Mouse (Mus musculus): ENCODE data around the gene 2900026A02Rik. TPM values are rescaled to one million over a fixed set of nuclear protein-coding genes. Genes with fewer than 3 reads are reported as not detected.

2900026A02Rik gene
- total RNA-seq, 2 experiments from 2014 or later: 40.8 to 41.0 TPM

DNA sequence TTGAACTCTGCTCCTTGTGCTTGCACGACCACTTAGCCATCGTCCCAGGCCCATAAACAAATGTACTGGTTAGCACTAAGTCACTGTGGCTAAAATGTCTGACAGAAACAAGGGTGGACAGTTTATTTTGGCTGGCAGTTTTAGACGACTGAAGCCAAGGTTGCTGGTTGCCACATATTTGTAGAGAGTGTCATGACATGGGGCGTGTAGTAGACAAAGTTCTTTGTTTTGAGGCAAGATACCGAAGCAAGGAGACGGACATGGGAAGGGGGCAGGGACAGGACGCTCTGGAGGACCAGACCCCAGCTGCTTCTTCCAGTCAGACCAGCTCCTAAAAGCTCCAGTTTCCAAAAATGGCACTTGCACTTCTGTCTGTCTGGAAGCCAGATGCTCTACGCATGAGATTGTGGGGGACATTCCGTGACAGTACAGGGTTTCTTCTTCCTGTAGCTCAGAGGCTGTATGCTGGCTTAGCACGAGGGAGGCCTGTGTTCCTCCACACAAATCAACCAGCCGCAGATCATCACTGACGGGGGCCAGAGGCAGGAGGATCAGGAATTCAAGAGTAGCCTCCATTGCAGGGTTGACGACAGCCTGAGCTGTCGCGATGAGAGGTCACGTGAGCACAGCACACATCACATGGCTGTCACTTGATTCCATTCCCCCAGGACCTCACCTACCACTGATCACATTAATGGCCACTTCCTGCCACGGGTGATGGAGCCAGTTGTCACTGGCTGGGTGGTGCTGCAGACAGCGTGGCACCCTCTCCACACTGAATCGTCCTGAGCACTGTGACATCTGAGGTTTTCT, 138.5 kb downstream of the 2900026A02Rik start:
- no peak for DNase-seq (ENCODE audit: low spot score in 2 of 2)
- intact Hi-C loops (cut with DNase I): no loop called here

DNA sequence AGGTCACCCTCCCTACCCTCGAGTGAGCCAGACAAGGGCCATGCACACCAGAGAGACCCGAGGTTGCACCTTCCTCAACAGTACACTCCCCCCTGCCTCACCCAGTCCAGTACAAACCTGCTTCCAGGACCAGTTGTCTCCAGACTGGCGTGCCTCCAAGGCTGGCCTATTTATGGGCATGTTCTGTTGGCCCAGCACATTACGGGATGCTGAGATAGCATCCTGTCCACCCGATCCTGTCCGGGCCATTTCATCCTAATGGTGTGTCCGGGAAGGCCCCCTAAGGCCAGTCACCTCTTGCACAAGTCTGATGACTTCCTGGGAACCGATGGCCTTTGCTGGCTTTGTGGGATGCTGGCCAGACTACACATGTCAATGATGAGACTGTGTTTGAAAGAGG, 139.6 kb downstream of the 2900026A02Rik start, which contains the start of gene Crybb3:
Gene Crybb3 (minus strand): TSS at position 146 of the 400 bp plus-strand sequence.
- DNase-seq (ENCODE audit: low spot score in 2 of 2): no peak
- intact Hi-C loops (cut with DNase I): no loop called here

- intact Hi-C loops (cut with DNase I): no loop called here
- DNase-seq (ENCODE audit: low spot score in 2 of 2): no peak
Observed at GRCm38 (mm10) chr5:113081020-113081419, 140.0 kb downstream of the 2900026A02Rik start.

GRCm38 (mm10) chr5:113079783-113080182, 141.3 kb downstream of the 2900026A02Rik start:
- DNase-seq (ENCODE audit: low spot score in 2 of 2): no peak
- intact Hi-C loops (cut with DNase I): loop anchor here (1.0 kb wide), 1 partner anchor 209 kb away; no protein-coding TSS in a partner anchor

DNA sequence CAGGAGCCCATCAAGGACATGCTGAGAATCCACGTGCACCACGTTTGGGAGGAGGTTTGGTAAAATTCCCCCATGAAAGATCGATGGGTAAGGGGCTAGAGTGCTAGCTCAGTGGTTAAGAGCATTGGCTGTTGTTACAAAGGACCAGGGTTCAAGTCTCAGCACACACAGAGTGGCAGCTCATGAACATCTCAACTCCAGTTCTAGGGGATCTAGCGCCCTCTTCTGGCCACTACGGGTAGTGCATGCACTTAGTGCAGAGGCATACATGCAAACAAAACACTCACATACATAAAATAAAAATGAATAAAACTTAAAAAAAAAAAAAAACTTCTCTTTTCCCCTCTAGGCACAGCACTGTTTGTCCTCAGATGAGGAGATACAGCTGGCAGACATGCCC, 142.3 kb downstream of the 2900026A02Rik start:
- intact Hi-C loops (cut with DNase I): loop anchor here (1.0 kb wide), 1 partner anchor 208 kb away; no protein-coding TSS in a partner anchor
- DNase-seq (ENCODE audit: low spot score in 2 of 2): no peak

GRCm38 (mm10) chr5:113070017-113070416, 151.0 kb downstream of the 2900026A02Rik start, which contains the start of gene Crybb2:
Crybb2 (minus strand) TSS chr5:113070117.
- intact Hi-C loops (cut with DNase I): no loop called here
- no peak for DNase-seq (ENCODE audit: low spot score in 2 of 2)

- intact Hi-C loops (cut with DNase I): loop anchor here (1.0 to 10.0 kb wide), 4 partner anchors 122 to 620 kb away; partner anchors contain the start of gene Sez6l
- DNase-seq (ENCODE audit: low spot score in 2 of 2): peak; percentile 81 to 83
Observed at GRCm38 (mm10) chr5:113054308-113054707, 166.7 kb downstream of the 2900026A02Rik start.

DNA sequence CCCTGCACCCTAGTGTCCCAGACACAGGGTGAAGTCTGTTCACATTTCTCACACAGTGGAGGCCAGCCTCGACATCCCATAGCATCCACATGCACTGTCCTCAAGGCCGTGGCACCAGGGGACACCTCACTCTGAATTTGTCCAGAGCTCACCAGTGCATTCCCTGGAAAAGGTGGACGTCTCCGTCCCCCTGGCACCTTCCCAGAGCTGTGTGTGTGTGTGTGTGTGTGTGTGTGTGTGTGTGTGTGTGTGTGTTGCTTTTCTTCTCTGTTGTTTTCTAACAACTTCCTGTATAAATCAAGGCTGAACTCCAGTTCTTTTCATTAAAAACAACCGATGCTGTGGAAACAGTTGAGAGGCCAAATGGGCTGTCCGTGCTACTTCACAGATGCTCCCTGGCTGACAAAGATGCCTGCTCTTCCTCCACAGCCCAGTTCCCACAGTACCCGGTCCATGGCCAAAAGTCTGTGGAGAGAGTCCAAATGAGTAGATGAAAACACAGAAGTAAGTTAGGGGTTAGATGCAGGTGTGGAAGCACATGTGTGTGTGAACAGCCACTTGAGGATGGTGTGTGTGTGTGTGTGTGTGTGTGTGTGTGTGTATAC, 170.4 kb downstream of the 2900026A02Rik start:
- no peak for DNase-seq (ENCODE audit: low spot score in 2 of 2)
- intact Hi-C loops (cut with DNase I): loop anchor here (5.0 to 10.0 kb wide), 3 partner anchors 118 to 616 kb away; partner anchors contain the start of gene Sez6l

DNA sequence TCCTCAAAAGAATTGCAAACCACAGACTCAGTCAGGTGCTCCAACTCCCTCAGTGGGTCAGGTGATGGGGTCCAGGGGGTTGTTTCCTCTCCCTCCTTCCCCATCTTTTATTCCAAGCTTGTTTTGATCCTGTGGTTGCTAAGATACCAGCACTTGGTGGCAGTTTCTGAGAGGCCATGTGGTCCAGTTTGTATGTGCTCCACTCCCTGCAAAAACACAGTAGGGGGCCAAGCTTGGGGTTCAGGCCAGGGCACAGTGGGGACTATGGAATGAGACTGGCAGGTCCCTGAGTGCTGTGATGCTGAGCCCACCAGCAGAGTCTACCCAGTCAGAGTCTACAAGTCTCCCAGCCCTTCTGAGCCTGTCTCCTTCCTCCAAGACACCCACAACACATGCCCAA, 171.2 kb downstream of the 2900026A02Rik start:
- DNase-seq (ENCODE audit: low spot score in 2 of 2): no peak
- intact Hi-C loops (cut with DNase I): loop anchor here (5.0 to 10.0 kb wide), 3 partner anchors 118 to 615 kb away; partner anchors contain the start of gene Sez6l

DNA sequence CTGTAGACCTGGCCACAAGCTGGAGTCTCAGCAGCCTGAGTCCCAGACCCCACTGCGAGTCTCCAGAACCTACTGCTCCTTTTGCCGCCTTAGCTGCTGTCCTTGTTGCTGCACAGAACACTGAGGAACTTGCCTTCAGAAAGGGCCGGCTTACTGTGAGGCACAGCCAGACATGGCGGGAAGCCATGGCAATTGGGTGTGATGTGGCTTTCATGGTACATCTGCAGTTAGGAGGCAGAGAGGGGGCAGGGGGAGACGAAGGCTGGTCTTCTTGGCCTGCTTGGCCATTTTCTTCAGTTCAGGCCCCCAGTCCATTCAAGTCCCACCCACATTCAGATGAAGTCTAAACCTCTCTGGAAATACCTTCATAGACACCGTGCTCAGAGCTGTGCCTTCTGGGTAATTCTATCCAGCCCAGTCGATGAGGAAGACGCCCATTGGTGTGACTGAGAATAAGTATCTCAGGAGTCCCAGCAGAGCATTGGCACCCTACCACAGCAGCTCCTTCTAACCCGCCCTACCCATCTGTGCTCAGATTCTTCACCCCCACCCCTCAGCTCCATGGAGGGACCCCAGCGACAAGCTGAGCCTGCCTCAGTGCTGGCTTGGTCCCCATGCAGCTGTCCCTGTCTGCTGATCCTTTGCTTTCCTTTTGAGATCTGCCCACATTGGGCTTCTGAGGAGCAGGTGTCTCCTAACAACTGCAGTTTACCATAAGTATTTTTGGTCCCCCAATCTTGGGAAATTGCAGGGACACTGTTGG, 175.3 kb downstream of the 2900026A02Rik start:
- DNase-seq (ENCODE audit: low spot score in 2 of 2): peak; percentile 52 to 57
- intact Hi-C loops (cut with DNase I): no loop called here

- peak in 1 of 2 experiments; percentile 29 for DNase-seq (ENCODE audit: low spot score in 2 of 2)
- intact Hi-C loops (cut with DNase I): no loop called here
Observed at GRCm38 (mm10) chr5:113043531-113043930, 177.5 kb downstream of the 2900026A02Rik start.

GRCm38 (mm10) chr5:113041567-113042071, 179.4 kb downstream of the 2900026A02Rik start:
- intact Hi-C loops (cut with DNase I): no loop called here
- DNase-seq (ENCODE audit: low spot score in 2 of 2): peak; percentile 39 to 56

DNA sequence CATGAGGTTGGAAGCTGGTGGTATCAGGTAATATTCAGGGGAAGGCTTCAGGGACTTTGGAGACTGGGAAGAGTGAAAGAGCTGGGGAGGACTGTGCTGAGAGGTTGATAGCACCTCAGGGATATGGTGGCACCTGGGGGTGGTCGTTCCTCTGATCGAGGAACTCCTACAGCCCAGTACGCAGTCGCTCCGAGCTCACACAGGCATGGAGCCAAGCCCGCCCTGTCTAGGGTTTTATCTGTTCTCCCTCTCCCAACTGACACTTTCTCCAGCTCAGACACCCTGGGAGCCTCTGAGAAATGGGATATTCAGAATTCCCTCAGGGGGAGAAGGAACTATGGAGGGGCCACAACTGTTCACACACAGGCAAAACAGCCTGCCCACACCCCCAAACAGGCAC, 180.3 kb downstream of the 2900026A02Rik start:
- intact Hi-C loops (cut with DNase I): no loop called here
- DNase-seq (ENCODE audit: low spot score in 2 of 2): peak in 1 of 2 experiments; percentile 30

DNA sequence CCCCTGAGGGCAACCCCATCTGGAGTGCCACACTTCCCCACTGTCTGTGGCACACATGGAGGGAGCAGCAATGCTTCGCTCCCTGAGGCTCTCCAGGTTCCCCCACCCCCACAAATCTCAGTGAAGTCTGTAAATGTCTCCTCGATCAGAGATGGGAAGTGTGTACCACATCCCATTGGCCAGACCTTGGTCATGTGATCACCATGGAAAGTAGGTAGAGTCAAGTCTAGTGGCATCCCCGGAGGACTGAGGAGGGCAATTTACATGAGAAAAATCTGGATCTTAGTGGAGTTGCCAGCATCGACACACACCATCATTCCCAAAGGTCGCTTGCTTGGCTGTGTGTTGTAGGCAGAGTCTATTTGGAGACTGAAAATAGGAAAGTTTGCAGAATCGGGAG, 182.4 kb downstream of the 2900026A02Rik start:
- intact Hi-C loops (cut with DNase I): no loop called here
- DNase-seq (ENCODE audit: low spot score in 2 of 2): no peak

Other genes starting within 250 kb of the 2900026A02Rik start
- 10 to 100 TPM; 60.6 to 91.1 TPM for gene Grk3, start 205.4 kb downstream of the 2900026A02Rik start, total RNA-seq (2021)
- not detected for gene Crybb2, start 151.1 kb downstream of the 2900026A02Rik start, total RNA-seq (2021)
- 1 to 10 TPM; 1.1 to 2.4 TPM for gene Crybb3, start 139.7 kb downstream of the 2900026A02Rik start, total RNA-seq (2021)
- not detected for gene Tmem211, start 5.7 kb upstream of the 2900026A02Rik start, total RNA-seq (2021)
- 100 to 1,000 TPM; 124 to 169 TPM for gene Sgsm1, start 89.5 kb upstream of the 2900026A02Rik start, total RNA-seq (2021)
- not detected for gene Aym1, start 136.1 kb upstream of the 2900026A02Rik start, total RNA-seq (2021)